Mouse (Mus musculus) heart, adult 2 months (tissue): Measurements from ENCODE around the gene Vsig10. TPM values are rescaled to one million over a fixed set of nuclear protein-coding genes. Genes with fewer than 3 reads are reported as not detected.
"Not testable (repeated sequence)": the region's sequence is repeated elsewhere in the genome, so short reads cannot be mapped to it uniquely, and the experiment has no call there.

Experiments
- DNase-seq, 2 experiments: peaks; one replicate each; pipeline ENCODE4 v3.0.0; 2021
- H3K27ac ChIP-seq: fragments of 200-600 bp; 2 replicates; pipeline ENCODE4 v1.8.1; 2022
- H3K27me3 ChIP-seq: fragments of 200-500 bp; 2 replicates; pipeline ENCODE4 v1.6.1; 2012; ENCODE audit warnings: mild to moderate bottlenecking, low read length, inconsistent platforms, mixed read lengths; ENCODE audit not compliant: control insufficient read depth, insufficient read depth
- H3K36me3 ChIP-seq: fragments of 200-500 bp; 2 replicates; pipeline ENCODE4 v1.6.1; 2012; ENCODE audit warnings: low read length, inconsistent platforms; ENCODE audit not compliant: control insufficient read depth, insufficient read depth
- H3K4me1 ChIP-seq: fragments of 200-500 bp; 2 replicates; pipeline ENCODE4 v1.6.1; 2011; ENCODE audit warnings: low read length; ENCODE audit not compliant: control insufficient read depth, insufficient read depth
- H3K4me3 ChIP-seq: fragments of 200-600 bp; 2 replicates; pipeline ENCODE4 v1.8.1; 2022
- H3K79me2 ChIP-seq: fragments of 200-500 bp; replicated peaks from 2 replicates; pipeline ENCODE4 v1.6.1; 2012; ENCODE audit warnings: mild to moderate bottlenecking, inconsistent platforms, low read length, moderate library complexity, mixed read lengths; ENCODE audit not compliant: control insufficient read depth, insufficient read depth
- H3K9ac ChIP-seq: fragments of 200-500 bp; 2 replicates; pipeline ENCODE4 v1.6.1; 2012; ENCODE audit warnings: low read depth, mild to moderate bottlenecking, control low read depth, inconsistent platforms, low read length, mixed read lengths
- CTCF ChIP-seq: fragments of 200-600 bp; IDR thresholded peaks from 2 replicates; pipeline ENCODE4 v1.8.1; 2022; ENCODE audit warnings: antibody characterized with exemption, mild to moderate bottlenecking, moderate library complexity
- EP300 ChIP-seq: fragments of 200-500 bp; IDR thresholded peaks from 2 replicates; pipeline ENCODE4 v1.6.1; 2011; ENCODE audit warnings: low read depth, low read length, control low read depth; ENCODE audit not compliant: insufficient read depth
- POLR2A ChIP-seq: fragments of 200-500 bp; IDR thresholded peaks from 2 replicates; pipeline ENCODE4 v1.6.1; 2011; ENCODE audit warnings: mild to moderate bottlenecking, low read depth, low read length, control low read depth; ENCODE audit not compliant: insufficient read depth
- WGBS: fragments of 180-500 bp; shearing (Covaris S2); methylation state at CpG from one replicate; pipeline ENCODE4 v1.1.7; 2018; 5-methylcytosine and 5-hydroxymethylcytosine counted together
- intact Hi-C: fragments of 180-260 bp; cut with DNase I; formaldehyde crosslinking; loops from one replicate; pipeline ENCODE4 v1.15.1; 2025
- polyA plus RNA-seq: library from polyadenylated mRNA; depleted of rRNA; stranded (reverse); fragments of >200 nt; gene quantifications from 2 replicates; pipeline ENCODE4 v1.2.3, GENCODE M21; 2012
- total RNA-seq, 2 experiments: library from RNA; stranded (reverse); gene quantifications; 2 replicates each; pipeline ENCODE4 v1.2.3; 2021

Vsig10 gene
- total and polyA plus RNA-seq, 3 experiments, result 7.0 to 8.9 (median 8.8) TPM

DNA sequence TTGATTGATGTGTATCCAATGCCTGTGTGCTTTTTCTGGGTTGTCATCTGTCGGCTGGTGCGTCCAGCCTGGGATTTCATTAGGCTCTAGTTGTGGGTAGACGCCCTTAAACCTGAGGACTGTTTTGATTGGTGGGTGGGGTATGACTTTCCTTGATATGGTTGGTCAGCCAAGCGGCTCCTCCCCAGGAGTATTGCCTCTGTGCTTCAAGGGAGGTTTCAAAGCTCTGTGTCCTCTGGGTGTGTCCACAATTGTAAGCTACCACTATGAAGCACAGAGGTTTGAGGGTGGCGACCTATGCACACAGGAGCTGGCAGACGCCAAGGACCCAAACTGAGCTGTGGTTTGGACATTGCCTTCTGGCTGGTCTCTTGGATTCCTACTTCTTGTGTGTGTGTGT lies 26.3 kb upstream of the Vsig10 start:
- Histone ChIP-seq H3K27ac (no peak overlapping the region), H3K9ac (no peak overlapping the region), H3K27me3 (no peaks in the 10 kb centered on the region), H3K4me3 (no peak overlapping the region), H3K36me3 (no peaks in the 10 kb centered on the region), H3K4me1 (peaks cover 3% of the 10 kb centered on the region; the same call in 1 of the 2 replicates), H3K79me2 (no peaks in the 10 kb centered on the region)
- TF ChIP-seq EP300 (no peak), POLR2A (no peak), CTCF (no peak)
- no peak for DNase-seq
- intact Hi-C loops, result no loop called here
- WGBS, result 70% methylated on average over 6 of the region's 6 CpGs

DNA sequence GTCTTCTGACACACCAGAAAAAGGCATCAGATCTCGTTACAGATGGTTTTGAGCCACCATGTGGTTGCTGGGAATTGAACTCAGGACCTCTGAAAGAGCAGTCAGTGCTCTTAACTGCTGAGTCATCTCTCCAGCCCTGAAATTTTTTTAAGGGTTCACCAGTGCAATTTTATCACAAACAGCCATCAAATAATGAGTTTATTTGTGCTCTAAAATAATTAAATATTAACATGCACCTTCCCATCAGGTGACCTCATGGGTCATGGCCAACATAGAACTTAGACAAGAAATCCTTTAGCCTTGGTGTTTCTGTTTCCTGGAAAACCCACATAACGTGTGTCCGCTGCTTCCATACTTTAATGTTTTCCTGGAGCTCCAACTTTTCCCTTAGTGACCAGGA lies 25.1 kb upstream of the Vsig10 start:
- H3K79me2 ChIP-seq, DNase-seq, H3K4me1 ChIP-seq, intact Hi-C loops, H3K36me3 ChIP-seq, H3K9ac ChIP-seq, H3K27ac ChIP-seq, H3K4me3 ChIP-seq, H3K27me3 ChIP-seq: not testable (repeated sequence)
- WGBS, result 77% methylated on average over 3 of the region's 3 CpGs

DNA sequence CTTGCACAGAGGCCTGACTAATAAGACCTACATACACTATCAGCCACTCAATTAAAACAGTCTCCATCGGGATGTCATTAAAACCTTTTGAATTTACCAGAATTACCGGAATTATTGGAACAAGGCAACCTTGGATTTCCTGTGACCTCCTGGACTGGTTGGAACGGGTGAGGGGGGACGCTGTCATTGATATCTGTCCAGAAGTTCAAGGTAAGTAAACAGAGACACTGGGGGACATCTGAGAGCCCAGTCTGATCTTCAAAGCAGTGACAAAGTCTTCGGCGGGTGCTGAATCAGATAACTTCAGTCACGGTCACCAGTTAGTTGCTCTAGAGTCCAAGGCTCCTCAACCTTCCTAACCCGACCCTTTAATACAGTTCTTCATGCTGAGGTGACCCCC lies 23.9 kb upstream of the Vsig10 start:
- Histone ChIP-seq H3K9ac (no peak overlapping the region), H3K36me3 (no peaks in the 10 kb centered on the region), H3K27me3 (no peaks in the 10 kb centered on the region), H3K4me1 (no peaks in the 10 kb centered on the region), H3K27ac (no peak overlapping the region), H3K79me2 (no peaks in the 10 kb centered on the region), H3K4me3 (no peak overlapping the region)
- no peak for DNase-seq
- TF ChIP-seq CTCF, result no peak
- TF ChIP-seq POLR2A, result no peak
- no peak for TF ChIP-seq EP300
- intact Hi-C loops, result no loop called here
- 91% methylated on average over 8 of the region's 8 CpGs for WGBS

DNA sequence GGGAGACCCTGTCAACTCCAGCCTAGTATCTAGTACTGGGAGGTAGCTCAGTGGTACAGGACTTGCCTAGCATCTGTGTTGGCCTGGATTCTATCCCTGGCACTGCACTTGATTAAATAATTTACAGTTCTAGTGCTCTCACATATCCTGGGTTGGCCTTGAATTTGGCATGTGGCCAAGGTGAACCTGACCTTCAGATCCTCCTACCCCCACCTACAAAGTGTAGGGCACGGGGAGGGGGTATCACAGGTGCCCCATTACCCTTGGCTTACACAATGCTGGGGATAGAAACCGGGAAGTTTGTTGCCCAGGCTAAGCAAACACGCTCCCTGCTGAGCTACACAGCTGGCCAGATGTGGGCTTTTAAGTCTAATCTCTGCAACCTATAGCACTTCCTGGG lies 16.0 kb upstream of the Vsig10 start:
- intact Hi-C loops, result no loop called here
- no peak for TF ChIP-seq POLR2A
- TF ChIP-seq EP300, result no peak
- TF ChIP-seq CTCF, result no peak
- H3K79me2 ChIP-seq, result no peaks in the 10 kb centered on the region
- DNase-seq, result no peak
- no peak overlapping the region for H3K27ac ChIP-seq
- no peaks in the 10 kb centered on the region for H3K27me3 ChIP-seq
- no peaks in the 10 kb centered on the region for H3K36me3 ChIP-seq
- H3K4me1 ChIP-seq, result peaks cover 1% of the 10 kb centered on the region; the same call in 1 of the 2 replicates
- no peak overlapping the region for H3K9ac ChIP-seq
- WGBS, result 46% methylated on average over 3 of the region's 3 CpGs
- H3K4me3 ChIP-seq, result no peak overlapping the region

DNA sequence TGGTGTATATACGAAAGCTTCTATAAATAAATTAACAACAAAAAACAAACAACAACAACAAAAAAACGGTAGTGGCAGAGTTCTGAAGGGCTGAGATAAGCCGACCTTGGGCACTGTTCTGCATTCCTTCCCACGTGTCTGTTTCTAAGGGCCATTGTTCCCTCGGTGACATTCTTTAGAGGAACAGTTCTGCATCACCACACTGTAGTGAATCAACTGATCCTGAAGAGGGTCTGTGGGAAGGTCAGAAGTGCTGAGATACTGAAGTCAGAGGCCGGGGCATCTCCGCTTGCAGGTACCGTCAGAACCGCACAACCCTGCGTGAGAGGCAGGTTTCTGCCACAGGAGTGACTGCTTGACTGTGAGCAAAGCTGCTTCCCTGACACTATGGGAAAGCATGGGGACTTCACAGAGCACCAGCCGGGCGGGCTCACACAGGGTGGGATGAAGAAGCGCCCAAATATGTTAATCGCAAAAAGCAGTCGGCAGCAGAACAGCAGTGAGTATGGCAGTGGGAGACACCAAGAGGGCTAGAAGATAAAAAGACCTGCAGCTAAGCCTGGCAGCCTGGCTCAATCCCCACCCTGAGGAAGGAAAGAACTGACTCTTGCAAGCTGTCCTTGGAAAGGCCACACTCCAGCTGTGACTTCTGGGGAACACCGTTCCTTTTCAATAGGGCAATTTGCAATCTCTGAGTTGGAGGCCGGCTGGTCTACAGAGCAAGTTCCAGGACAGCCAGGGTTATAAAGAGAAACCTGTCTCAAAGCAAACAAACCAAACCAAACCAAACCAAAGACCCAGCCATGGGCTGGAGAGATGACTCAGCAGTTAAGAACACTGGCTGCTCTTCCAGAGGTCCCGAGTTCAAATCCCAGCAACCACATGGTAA lies 14.9 kb upstream of the Vsig10 start:
- WGBS, result 52% methylated on average over 18 of the region's 18 CpGs
- TF ChIP-seq CTCF (no peak), POLR2A (no peak), EP300 (no peak)

DNA sequence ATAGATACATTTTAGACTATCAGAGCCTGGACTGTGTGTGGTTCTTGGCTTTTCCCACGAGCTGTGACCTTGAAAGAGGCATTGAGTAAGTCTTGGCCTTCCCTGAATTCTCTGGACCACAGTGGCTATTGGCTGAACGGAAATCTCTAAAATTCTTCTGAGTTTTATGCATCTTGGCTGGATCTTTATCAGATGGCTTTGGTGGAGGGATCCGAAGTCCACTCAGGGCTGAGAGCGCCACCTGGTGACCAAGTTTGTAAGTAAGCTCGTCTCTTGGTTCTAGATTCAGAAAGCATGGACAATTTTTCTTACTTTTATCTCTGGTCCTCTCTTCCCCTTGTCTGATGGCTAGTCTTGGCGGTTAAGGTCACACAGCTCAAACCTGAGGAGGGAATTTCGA lies 13.9 kb upstream of the Vsig10 start:
- Histone ChIP-seq H3K27me3 (no peaks in the 10 kb centered on the region), H3K4me1 (peaks cover 1% of the 10 kb centered on the region; the same call in 1 of the 2 replicates), H3K9ac (no peak overlapping the region), H3K4me3 (no peak overlapping the region), H3K36me3 (no peaks in the 10 kb centered on the region), H3K79me2 (no peaks in the 10 kb centered on the region), H3K27ac (no peak overlapping the region)
- peak; percentile 60 to 77 for DNase-seq
- intact Hi-C loops, result loop anchor here (5.0 kb wide), 1 partner anchor 188 kb away; the partner anchor contains the start of gene Suds3
- 50% methylated on average over 7 of the region's 7 CpGs for WGBS
- TF ChIP-seq CTCF, result peak; percentile 83
- TF ChIP-seq EP300, result no peak

More for the DNA sequence above, 14.9 kb upstream of the Vsig10 start:
- no peak for DNase-seq
- intact Hi-C loops, result no loop called here
- H3K4me1 ChIP-seq, result peaks cover 1% of the 10 kb centered on the region; the same call in 1 of the 2 replicates
- H3K79me2 ChIP-seq, result no peaks in the 10 kb centered on the region
- H3K27ac ChIP-seq, result no peak overlapping the region
- H3K27me3 ChIP-seq, result no peaks in the 10 kb centered on the region
- H3K4me3 ChIP-seq, result no peak overlapping the region
- no peaks in the 10 kb centered on the region for H3K36me3 ChIP-seq
- H3K9ac ChIP-seq, result no peak overlapping the region
